Mouse (Mus musculus) forebrain, embryonic 10.5 days (tissue): ENCODE data around the gene Tlr9. TPM values are rescaled to one million over a fixed set of nuclear protein-coding genes. Genes with fewer than 3 reads are reported as not detected.

ENCODE experiments used
- DNase-seq: peaks from one replicate; pipeline ENCODE4 v3.0.0-alpha.2; 2017; ENCODE audit warnings: low spot score; ENCODE audit errors: extremely low spot score
- H3K27ac ChIP-seq: fragments of 300-500 bp; sonication (generic); 2 replicates; pipeline ENCODE4 v1.5.1; 2016; ENCODE audit warnings: mild to moderate bottlenecking
- H3K27me3 ChIP-seq: fragments of 300-500 bp; sonication (generic); 2 replicates; pipeline ENCODE4 v1.6.1; 2016; ENCODE audit warnings: mild to moderate bottlenecking; ENCODE audit not compliant: poor library complexity, severe bottlenecking
- H3K36me3 ChIP-seq: fragments of 300-500 bp; sonication (generic); replicated peaks from 2 replicates; pipeline ENCODE4 v1.6.1; 2016; ENCODE audit warnings: mild to moderate bottlenecking, moderate library complexity
- H3K4me1 ChIP-seq: fragments of 300-500 bp; sonication (generic); 2 replicates; pipeline ENCODE4 v1.6.1; 2016
- H3K4me3 ChIP-seq: fragments of 300-500 bp; sonication (generic); 2 replicates; pipeline ENCODE4 v1.5.1; 2016; ENCODE audit warnings: mild to moderate bottlenecking, moderate library complexity
- H3K9me3 ChIP-seq: fragments of 300-500 bp; sonication (generic); 2 replicates; pipeline ENCODE4 v1.6.1; 2016; ENCODE audit warnings: mild to moderate bottlenecking, moderate library complexity
- WGBS: fragments of 180-500 bp; shearing (Covaris S2); methylation state at CpG from one replicate; pipeline ENCODE4 v1.1.7; 2016; 5-methylcytosine and 5-hydroxymethylcytosine counted together
- polyA plus RNA-seq: library from polyadenylated mRNA; unstranded; fragments of >200 nt; fragmentation: Nextera tagmentation; extraction: Ambion mirVana; gene quantifications from 2 replicates; pipeline ENCODE4 v1.2.1, GENCODE M21; 2016

Tlr9 gene
- polyA plus RNA-seq, 1 experiment from 2014 or later = not detected

DNA sequence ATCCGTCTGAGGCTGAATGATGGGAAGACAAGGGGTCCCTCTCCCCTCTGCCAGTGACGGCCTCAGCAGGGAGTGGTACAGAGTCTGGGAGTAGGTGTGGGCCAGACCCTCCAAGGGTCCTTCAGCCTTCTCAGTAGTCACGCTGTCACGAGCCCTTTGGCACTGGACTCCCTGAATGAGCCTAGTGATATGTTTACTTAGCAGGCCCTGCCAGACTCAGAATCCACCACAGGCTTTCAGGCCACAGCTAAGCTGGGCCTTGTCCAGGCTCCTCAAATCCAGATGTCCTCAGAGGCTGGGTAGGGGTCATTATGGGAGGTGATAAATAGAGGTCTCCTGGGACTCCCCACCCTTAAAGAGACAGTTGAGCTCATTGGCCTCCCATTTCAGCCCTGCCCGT, 14.2 kb upstream of the Tlr9 start:
- Histone ChIP-seq H3K36me3 (peaks cover 37% of the 10 kb centered on the region), H3K4me1 (peaks cover 55% of the 10 kb centered on the region), H3K27ac (no peak overlapping the region), H3K9me3 (no peaks in the 10 kb centered on the region), H3K4me3 (no peak overlapping the region), H3K27me3 (peaks cover 9% of the 10 kb centered on the region; the same call in 1 of the 2 replicates)
- no peak for DNase-seq
- 84% methylated on average over 5 of the region's 5 CpGs for WGBS

DNA sequence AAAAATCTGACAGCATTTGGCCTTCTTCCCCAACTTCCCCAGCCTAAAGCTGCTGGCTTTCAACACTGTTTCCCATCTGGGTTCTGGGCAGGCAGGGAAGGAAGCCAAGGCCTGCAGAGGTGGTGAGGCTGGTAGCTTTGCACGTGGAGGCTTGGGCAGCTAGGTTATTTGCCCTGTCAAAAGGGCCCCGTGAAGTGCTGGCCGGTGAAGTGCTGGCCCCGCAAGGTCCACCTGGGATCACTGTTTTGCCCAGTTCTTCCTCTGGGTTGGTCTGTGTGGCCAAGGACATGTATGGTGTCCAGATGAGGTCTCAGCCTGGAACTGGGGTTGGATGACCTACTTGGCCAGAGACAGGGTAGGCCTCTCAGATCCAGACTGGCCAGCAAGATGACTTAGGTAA, 12.4 kb upstream of the Tlr9 start:
- WGBS = 92% methylated on average over 4 of the region's 4 CpGs

DNA sequence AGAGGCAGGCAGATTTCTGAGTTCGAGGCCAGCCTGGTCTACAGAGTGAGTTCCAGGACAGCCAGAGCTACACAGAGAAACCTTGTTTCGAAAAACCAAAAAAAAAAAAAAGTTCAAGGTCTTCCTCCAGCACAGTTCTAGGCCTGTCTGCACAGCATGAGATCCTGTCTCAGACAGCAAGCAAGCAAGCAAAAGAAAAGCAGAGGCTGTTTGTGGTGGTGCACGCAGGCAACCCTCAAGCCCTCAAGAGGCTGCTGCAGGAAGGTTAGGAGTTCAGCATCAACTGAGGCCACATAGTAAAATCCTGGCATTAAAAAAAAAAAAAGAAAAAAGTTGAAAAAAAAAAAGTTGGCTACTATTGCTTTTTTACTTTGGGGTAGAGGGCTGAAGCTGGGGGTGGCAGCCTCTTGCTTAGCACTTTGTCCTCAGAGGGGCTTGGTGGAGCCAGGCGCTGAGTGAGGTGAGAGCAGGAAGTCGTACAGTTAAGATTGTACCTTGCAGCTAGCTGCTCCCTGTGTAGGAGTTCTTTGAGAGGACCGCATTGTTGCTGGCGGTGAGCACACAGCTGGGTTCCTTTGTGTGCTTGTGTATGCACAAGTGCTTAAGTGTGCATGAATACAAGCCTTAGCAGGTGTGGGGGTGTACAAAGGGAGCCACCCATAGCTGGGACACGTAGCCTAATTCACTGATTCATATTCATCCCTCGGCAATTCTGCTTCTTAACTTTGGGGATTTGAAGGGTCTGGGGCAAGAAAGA, 11.4 kb upstream of the Tlr9 start:
- peak; percentile 41 for DNase-seq

More for the DNA sequence above, 12.4 kb upstream of the Tlr9 start:
- H3K9me3 ChIP-seq = no peaks in the 10 kb centered on the region
- peaks cover 50% of the 10 kb centered on the region for H3K36me3 ChIP-seq
- DNase-seq = no peak
- no peak overlapping the region for H3K27ac ChIP-seq
- H3K4me3 ChIP-seq = no peak overlapping the region
- peaks cover 37% of the 10 kb centered on the region for H3K4me1 ChIP-seq
- H3K27me3 ChIP-seq = no peaks in the 10 kb centered on the region

DNA sequence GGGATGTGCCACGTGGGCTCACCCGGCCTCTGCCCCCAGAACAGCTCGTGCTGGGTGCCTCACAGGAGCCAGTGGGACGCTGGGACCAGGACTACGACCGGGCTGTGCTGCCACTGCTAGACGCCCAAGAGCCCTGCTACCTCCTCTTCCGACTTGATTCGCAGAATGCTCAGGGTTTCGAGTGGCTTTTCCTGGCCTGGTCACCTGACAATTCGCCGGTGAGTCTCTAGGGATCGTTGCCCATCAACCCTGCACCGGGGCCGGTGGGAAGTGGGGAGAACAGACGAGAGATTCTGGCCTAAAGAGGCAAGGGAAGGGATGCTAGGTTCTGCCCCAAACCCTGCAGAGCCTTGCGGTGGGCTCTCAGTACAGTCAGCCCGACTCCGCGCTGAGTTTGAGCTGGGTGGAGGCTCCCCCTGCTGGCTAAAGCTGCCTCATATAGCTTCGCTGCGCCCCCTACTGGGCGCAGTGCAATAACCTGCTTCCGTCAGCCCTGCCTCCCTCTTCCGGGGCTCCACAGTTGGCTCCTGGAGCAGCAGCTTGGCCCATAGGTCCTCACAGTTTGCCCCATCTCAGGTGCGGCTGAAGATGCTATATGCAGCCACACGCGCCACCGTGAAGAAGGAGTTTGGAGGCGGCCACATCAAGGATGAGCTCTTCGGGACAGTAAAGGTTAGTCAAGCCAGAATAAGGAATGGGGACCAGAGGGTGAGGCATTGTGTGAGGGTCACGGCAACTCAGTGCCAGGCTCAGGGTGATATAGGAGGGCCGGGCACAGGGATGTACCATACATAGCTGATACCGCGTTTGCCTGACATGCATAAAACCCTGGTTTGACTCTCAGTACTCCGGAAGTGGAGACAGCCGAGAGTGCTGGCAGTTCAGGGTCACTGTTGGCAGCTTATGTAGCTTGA, 10.5 kb upstream of the Tlr9 start:
- Histone ChIP-seq H3K9me3 (no peaks in the 10 kb centered on the region), H3K27me3 (no peaks in the 10 kb centered on the region), H3K36me3 (peaks cover 51% of the 10 kb centered on the region), H3K4me1 (peaks cover 22% of the 10 kb centered on the region), H3K4me3 (peak overlapping the region; percentile 43), H3K27ac (peak overlapping the region; percentile 85)
- DNase-seq = peak; percentile 90
- WGBS = 17% methylated on average over 37 of the region's 37 CpGs

More for the DNA sequence above, 11.4 kb upstream of the Tlr9 start:
- no peaks in the 10 kb centered on the region for H3K27me3 ChIP-seq
- H3K36me3 ChIP-seq = peaks cover 55% of the 10 kb centered on the region
- H3K4me3 ChIP-seq = peak overlapping the region; percentile 43
- 29% methylated on average over 9 of the region's 9 CpGs for WGBS
- H3K27ac ChIP-seq = peak overlapping the region; percentile 85
- peaks cover 28% of the 10 kb centered on the region for H3K4me1 ChIP-seq
- no peaks in the 10 kb centered on the region for H3K9me3 ChIP-seq

DNA sequence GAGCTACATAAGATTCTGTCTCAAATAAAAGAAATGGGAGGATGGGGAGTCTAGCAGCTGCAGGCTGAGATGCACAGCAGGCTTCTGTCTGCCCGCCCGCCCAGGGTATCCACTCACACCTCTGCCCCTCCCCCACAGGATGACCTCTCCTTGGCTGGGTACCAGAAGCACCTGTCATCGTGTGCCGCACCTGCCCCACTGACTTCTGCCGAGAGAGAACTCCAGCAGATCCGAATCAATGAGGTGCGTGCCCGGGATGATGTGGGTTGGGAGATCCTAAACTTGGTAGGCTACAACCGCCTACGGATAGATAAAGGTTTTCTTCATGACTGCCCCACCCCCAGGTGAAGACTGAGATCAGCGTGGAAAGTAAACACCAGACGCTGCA, 9.8 kb upstream of the Tlr9 start:
- no peak for DNase-seq
- no peaks in the 10 kb centered on the region for H3K9me3 ChIP-seq
- H3K4me1 ChIP-seq = peaks cover 22% of the 10 kb centered on the region
- H3K4me3 ChIP-seq = no peak overlapping the region
- H3K27me3 ChIP-seq = no peaks in the 10 kb centered on the region
- H3K27ac ChIP-seq = no peak overlapping the region
- WGBS = 90% methylated on average over 12 of the region's 12 CpGs
- peaks cover 46% of the 10 kb centered on the region for H3K36me3 ChIP-seq

DNA sequence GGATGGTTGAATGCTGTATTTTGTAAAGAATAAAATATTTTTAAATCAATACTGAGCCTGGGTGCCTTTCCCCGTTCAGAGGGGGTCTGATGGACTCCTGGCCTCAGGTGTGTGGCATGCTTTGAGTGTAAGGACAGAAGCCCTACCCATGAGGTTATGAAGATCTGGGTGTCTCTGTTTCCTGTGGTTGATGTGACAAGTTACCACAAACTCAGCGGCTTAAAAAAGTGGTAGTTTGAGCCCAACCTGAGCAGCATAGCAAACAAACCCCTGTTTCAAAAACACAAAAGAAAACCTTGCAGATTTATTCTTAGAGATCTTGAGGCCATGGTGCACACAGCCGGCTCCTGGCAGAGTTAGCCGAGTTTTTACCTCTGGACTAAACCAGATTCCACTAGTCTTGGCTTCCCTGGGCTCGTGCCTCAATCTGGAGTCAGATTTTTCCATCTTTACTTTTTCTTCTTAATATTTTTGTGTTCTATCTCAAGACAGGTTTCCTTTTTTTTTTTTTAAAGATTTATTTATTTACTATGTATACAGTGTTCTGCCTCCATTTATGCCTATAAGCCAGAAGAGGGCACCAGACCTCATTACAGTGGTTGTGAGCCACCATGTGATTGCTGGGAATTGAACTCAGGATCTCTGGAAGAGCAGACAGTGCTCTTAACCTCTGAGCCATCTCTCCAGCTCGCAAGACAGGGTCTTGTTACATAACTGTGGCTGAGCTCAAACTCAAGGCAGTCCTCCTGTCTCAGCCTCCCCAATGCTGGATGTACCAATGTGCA, 6.9 kb upstream of the Tlr9 start:
- peaks cover 21% of the 10 kb centered on the region for H3K4me1 ChIP-seq
- H3K4me3 ChIP-seq = no peak overlapping the region
- no peak overlapping the region for H3K27ac ChIP-seq
- peaks cover 34% of the 10 kb centered on the region for H3K36me3 ChIP-seq
- no peaks in the 10 kb centered on the region for H3K27me3 ChIP-seq
- 86% methylated on average over 6 of the region's 6 CpGs for WGBS
- DNase-seq = no peak
- no peaks in the 10 kb centered on the region for H3K9me3 ChIP-seq

DNA sequence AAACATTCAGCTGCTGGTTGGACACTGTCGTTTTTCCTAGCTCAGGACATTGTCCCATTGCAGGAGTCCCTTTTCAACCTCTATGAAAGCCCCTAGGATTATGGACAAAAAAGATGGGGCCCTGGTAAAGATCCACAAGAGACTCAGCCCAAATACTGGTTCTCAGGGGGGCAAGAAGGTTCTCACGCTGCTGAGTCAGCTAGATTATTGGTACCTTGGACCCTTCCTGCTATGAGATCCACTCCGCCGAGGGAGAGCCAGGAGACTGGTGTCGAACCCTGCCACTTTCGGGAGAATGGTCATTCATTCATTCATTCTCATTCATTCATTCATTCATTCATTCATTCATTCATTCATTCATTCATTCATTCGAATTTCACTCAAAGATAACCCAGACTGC, 5.4 kb upstream of the Tlr9 start:
- Histone ChIP-seq H3K9me3 (no peaks in the 10 kb centered on the region), H3K36me3 (peaks cover 34% of the 10 kb centered on the region), H3K27me3 (no peaks in the 10 kb centered on the region), H3K4me3 (no peak overlapping the region), H3K27ac (no peak overlapping the region), H3K4me1 (peaks cover 7% of the 10 kb centered on the region)
- no peak for DNase-seq
- WGBS = 86% methylated on average over 7 of the region's 7 CpGs

DNA sequence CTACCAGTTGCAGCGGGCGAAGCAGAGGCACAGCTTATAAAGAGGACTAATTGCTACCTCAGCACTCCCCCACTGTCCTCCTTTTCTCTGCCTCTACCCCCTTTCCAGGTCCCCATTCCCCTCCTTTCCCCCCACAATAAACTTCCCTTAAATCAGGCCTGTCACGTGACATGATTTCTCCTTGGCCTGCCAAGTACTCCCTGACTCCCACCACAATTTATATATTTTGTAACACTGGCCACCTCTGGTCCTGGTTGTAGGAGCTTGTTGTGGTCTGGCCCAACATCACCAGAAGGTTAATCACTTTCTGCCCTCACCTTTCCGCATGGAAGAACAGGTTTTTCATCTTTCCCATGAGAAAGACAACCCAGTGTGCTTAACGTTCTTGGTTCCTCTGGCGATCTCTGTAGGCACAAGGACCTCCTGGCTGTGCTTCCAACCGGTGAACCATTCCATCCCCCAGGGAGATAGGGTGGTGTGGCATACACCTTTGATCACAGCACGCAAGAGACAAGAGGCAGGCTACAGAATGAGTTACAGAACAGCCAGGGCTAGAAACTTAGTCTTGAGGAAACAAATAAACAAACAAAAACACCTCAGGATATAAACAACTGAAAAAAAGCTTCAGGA, 1.4 kb upstream of the Tlr9 start:
- Histone ChIP-seq H3K36me3 (no peaks in the 10 kb centered on the region), H3K27ac (no peak overlapping the region), H3K4me3 (no peak overlapping the region), H3K4me1 (peaks cover 4% of the 10 kb centered on the region), H3K9me3 (no peaks in the 10 kb centered on the region), H3K27me3 (peaks cover 30% of the 10 kb centered on the region)
- peak; percentile 13 for DNase-seq
- 75% methylated on average over 8 of the region's 8 CpGs for WGBS

DNA sequence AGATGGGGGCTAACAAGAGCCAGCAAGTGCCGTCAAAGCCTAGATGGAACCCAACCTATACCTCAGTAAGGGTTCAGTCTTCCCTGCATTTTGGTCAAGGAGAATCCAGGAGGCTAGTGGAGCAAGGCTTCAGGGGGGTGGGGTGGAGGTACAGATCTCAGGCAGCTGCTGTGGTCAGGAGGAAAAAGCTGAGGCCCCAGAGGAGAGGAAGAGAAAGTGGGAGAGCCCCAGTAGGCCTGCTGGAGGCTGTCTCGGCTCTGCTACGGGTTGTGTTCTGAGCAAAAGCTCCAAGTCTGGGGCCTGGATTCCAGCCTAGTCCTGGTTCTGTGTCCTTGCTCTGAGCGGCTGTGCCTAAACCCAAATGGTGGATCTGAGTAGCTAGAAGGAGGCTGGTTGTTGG, 596 bp downstream of the Tlr9 start:
- H3K4me1 ChIP-seq = peaks cover 18% of the 10 kb centered on the region
- no peaks in the 10 kb centered on the region for H3K36me3 ChIP-seq
- no peak overlapping the region for H3K27ac ChIP-seq
- H3K4me3 ChIP-seq = no peak overlapping the region
- no peaks in the 10 kb centered on the region for H3K9me3 ChIP-seq
- peaks cover 43% of the 10 kb centered on the region for H3K27me3 ChIP-seq
- 87% methylated on average over 4 of the region's 4 CpGs for WGBS
- DNase-seq = no peak

DNA sequence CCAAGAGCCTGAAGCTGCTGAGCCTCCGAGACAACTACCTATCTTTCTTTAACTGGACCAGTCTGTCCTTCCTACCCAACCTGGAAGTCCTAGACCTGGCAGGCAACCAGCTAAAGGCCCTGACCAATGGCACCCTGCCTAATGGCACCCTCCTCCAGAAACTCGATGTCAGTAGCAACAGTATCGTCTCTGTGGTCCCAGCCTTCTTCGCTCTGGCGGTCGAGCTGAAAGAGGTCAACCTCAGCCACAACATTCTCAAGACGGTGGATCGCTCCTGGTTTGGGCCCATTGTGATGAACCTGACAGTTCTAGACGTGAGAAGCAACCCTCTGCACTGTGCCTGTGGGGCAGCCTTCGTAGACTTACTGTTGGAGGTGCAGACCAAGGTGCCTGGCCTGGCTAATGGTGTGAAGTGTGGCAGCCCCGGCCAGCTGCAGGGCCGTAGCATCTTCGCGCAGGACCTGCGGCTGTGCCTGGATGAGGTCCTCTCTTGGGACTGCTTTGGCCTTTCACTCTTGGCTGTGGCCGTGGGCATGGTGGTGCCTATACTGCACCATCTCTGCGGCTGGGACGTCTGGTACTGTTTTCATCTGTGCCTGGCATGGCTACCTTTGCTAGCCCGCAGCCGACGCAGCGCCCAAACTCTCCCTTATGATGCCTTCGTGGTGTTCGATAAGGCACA, 3.2 kb downstream of the Tlr9 start:
- Histone ChIP-seq H3K36me3 (no peaks in the 10 kb centered on the region), H3K27me3 (peaks cover 43% of the 10 kb centered on the region), H3K27ac (peak overlapping the region; percentile 75; the same call in 1 of the 2 replicates), H3K4me3 (peak overlapping the region; percentile 53), H3K4me1 (peaks cover 20% of the 10 kb centered on the region), H3K9me3 (no peaks in the 10 kb centered on the region)
- no peak for DNase-seq
- 71% methylated on average over 24 of the region's 24 CpGs for WGBS

DNA sequence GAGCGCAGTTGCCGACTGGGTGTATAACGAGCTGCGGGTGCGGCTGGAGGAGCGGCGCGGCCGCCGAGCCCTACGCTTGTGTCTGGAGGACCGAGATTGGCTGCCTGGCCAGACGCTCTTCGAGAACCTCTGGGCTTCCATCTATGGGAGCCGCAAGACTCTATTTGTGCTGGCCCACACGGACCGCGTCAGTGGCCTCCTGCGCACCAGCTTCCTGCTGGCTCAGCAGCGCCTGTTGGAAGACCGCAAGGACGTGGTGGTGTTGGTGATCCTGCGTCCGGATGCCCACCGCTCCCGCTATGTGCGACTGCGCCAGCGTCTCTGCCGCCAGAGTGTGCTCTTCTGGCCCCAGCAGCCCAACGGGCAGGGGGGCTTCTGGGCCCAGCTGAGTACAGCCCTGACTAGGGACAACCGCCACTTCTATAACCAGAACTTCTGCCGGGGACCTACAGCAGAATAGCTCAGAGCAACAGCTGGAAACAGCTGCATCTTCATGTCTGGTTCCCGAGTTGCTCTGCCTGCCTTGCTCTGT, 3.8 kb downstream of the Tlr9 start:
- WGBS = 10% methylated on average over 34 of the region's 34 CpGs
- H3K9me3 ChIP-seq = no peaks in the 10 kb centered on the region
- H3K27ac ChIP-seq = peak overlapping the region; percentile 75
- no peaks in the 10 kb centered on the region for H3K36me3 ChIP-seq
- peaks cover 23% of the 10 kb centered on the region for H3K4me1 ChIP-seq
- peaks cover 43% of the 10 kb centered on the region for H3K27me3 ChIP-seq
- H3K4me3 ChIP-seq = peak overlapping the region; percentile 53
- DNase-seq = peak; percentile 47
